Mouse (Mus musculus) thymus, adult 2 months (tissue): Measurements from ENCODE around the gene Flywch2. TPM values are rescaled to one million over a fixed set of nuclear protein-coding genes. Genes with fewer than 3 reads are reported as not detected.

ENCODE experiments used
- DNase-seq: peaks from one replicate; pipeline ENCODE4 v3.0.0; 2021
- H3K27ac ChIP-seq: fragments of 200-500 bp; 2 replicates; pipeline ENCODE4 v1.5.1; 2012; ENCODE audit warnings: low read length, control low read depth; ENCODE audit not compliant: control insufficient read depth, insufficient read depth
- H3K27me3 ChIP-seq: fragments of 200-500 bp; 2 replicates; pipeline ENCODE4 v1.6.1; 2012; ENCODE audit warnings: mild to moderate bottlenecking, low read length, moderate library complexity, mixed read lengths; ENCODE audit not compliant: control insufficient read depth, insufficient read depth
- H3K36me3 ChIP-seq: fragments of 200-500 bp; 2 replicates; pipeline ENCODE4 v1.6.1; 2012; ENCODE audit warnings: mild to moderate bottlenecking, low read length, moderate library complexity; ENCODE audit not compliant: control insufficient read depth, insufficient read depth
- H3K4me1 ChIP-seq: fragments of 200-500 bp; replicated peaks from 2 replicates; pipeline ENCODE4 v1.6.1; 2012; ENCODE audit warnings: low read length; ENCODE audit not compliant: control insufficient read depth, insufficient read depth
- H3K4me3 ChIP-seq: fragments of 200-500 bp; 2 replicates; pipeline ENCODE4 v1.5.1; 2012; ENCODE audit warnings: mild to moderate bottlenecking, low read length, control low read depth, moderate library complexity; ENCODE audit not compliant: control insufficient read depth, insufficient read depth
- CTCF ChIP-seq: fragments of 200-500 bp; IDR thresholded peaks from 2 replicates; pipeline ENCODE4 v1.5.1; 2012; ENCODE audit warnings: mild to moderate bottlenecking, control low read depth, low read length, moderate library complexity, borderline replicate concordance; ENCODE audit not compliant: control insufficient read depth, poor library complexity, insufficient read depth; ENCODE audit errors: extremely low read depth
- POLR2A ChIP-seq: fragments of 200-500 bp; IDR thresholded peaks from 2 replicates; pipeline ENCODE4 v1.6.1; 2012; ENCODE audit warnings: mild to moderate bottlenecking, low read length, control low read depth, moderate library complexity; ENCODE audit not compliant: control insufficient read depth, poor library complexity, insufficient read depth; ENCODE audit errors: extremely low read depth
- WGBS: fragments of 180-500 bp; shearing (Covaris S2); methylation state at CpG from one replicate; pipeline ENCODE4 v1.1.7; 2018; 5-methylcytosine and 5-hydroxymethylcytosine counted together
- polyA plus RNA-seq: library from polyadenylated mRNA; depleted of rRNA; stranded (reverse); fragments of >200 nt; gene quantifications from 2 replicates; pipeline ENCODE4 v1.2.3, GENCODE M21; 2012

The Flywch2 gene
- polyA plus RNA-seq, 1 experiment = 4.0 TPM

DNA sequence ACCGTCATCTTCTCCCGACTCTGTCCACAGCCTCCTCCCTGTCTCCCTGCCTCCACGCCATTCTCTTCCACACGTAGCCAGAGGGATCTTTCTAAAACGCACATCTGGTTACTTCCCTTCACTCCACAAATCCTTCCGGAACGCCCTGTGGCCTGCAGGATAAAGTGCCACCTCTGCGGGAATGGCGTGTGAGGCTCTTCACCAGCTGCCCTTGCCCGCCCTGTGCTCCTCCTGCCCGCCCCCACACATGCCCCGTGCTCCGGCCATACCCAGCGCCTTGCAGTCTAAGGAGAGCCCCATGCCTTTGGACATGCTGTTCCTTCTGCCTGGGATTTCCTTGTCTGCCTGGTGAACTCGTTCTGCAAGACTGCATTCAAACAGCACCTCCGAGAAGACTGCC lies 37.1 kb upstream of the Flywch2 start:
- no peaks in the 10 kb centered on the region; the same call in 1 of the 2 replicates for H3K4me1 ChIP-seq
- no peak for DNase-seq
- peaks cover 81% of the 10 kb centered on the region for H3K36me3 ChIP-seq
- no peak overlapping the region for H3K4me3 ChIP-seq
- TF ChIP-seq POLR2A (no peak), CTCF (no peak)
- H3K27ac ChIP-seq = no peak overlapping the region
- no peaks in the 10 kb centered on the region for H3K27me3 ChIP-seq
- 93% methylated on average over 16 of the region's 16 CpGs for WGBS

DNA sequence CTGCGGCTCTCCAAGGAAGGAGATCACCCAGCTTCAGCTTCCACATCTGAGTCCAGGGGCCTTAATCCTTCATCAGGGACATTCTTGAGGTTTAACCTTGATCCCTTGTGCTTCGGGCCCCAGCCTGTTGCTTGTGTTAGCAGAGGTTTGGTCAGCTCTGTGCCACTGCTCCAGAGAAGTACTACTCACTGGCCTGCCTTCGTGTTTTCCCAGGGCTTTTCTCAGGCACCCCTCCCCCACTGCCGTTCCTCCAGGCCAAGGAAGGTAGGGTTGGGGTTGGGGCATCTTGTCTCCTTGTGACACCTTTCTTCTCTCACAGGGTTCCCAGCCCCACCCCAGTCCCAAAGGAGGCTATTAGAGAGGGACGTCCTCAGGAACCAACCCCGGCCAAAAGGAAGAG lies 36.2 kb upstream of the Flywch2 start:
- no peak for DNase-seq
- no peak overlapping the region for H3K4me3 ChIP-seq
- no peaks in the 10 kb centered on the region for H3K4me1 ChIP-seq
- no peaks in the 10 kb centered on the region for H3K27me3 ChIP-seq
- TF ChIP-seq POLR2A (no peak), CTCF (no peak)
- 94% methylated on average over 6 of the region's 6 CpGs for WGBS
- H3K27ac ChIP-seq = no peak overlapping the region
- H3K36me3 ChIP-seq = peaks cover 90% of the 10 kb centered on the region

DNA sequence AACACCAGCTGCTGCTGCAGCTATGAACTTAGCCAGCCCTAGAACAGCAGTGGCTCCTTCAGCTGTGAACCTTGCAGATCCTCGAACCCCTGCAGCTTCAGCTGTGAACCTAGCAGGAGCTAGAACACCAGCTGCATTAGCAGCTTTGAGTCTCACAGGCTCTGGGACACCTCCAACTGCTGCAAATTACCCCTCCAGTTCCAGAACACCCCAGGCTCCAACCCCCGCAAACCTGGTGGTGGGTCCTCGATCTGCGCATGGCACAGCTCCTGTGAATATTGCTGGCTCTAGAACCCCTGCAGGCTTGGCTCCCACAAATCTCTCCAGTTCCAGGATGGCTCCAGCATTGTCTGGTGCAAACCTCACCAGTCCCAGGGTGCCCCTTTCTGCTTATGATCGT lies 34.9 kb upstream of the Flywch2 start:
- no peak for DNase-seq
- peaks cover 94% of the 10 kb centered on the region for H3K36me3 ChIP-seq
- H3K4me3 ChIP-seq = no peak overlapping the region
- H3K27me3 ChIP-seq = no peaks in the 10 kb centered on the region
- TF ChIP-seq POLR2A (no peak), CTCF (no peak)
- WGBS = 98% methylated on average over 5 of the region's 5 CpGs
- no peak overlapping the region for H3K27ac ChIP-seq
- H3K4me1 ChIP-seq = no peaks in the 10 kb centered on the region

GRCm38 (mm10) chr17:23819235-23819634 lies 33.4 kb upstream of the Flywch2 start:
- no peak for DNase-seq
- H3K27me3 ChIP-seq = no peaks in the 10 kb centered on the region
- H3K27ac ChIP-seq = no peak overlapping the region
- TF ChIP-seq POLR2A = no peak
- TF ChIP-seq CTCF = no peak
- WGBS = 98% methylated on average over 25 of the region's 25 CpGs
- no peaks in the 10 kb centered on the region for H3K4me1 ChIP-seq
- H3K36me3 ChIP-seq = peaks cover 95% of the 10 kb centered on the region
- H3K4me3 ChIP-seq = no peak overlapping the region

- Histone ChIP-seq H3K27ac (no peak overlapping the region), H3K27me3 (no peaks in the 10 kb centered on the region), H3K36me3 (peaks cover 95% of the 10 kb centered on the region), H3K4me1 (no peaks in the 10 kb centered on the region), H3K4me3 (no peak overlapping the region)
- WGBS = 98% methylated on average over 8 of the region's 8 CpGs
- TF ChIP-seq POLR2A = no peak
- TF ChIP-seq CTCF = no peak
- no peak for DNase-seq
These were observed 32.7 kb upstream of the Flywch2 start for GRCm38 (mm10) chr17:23818579-23818978.

DNA sequence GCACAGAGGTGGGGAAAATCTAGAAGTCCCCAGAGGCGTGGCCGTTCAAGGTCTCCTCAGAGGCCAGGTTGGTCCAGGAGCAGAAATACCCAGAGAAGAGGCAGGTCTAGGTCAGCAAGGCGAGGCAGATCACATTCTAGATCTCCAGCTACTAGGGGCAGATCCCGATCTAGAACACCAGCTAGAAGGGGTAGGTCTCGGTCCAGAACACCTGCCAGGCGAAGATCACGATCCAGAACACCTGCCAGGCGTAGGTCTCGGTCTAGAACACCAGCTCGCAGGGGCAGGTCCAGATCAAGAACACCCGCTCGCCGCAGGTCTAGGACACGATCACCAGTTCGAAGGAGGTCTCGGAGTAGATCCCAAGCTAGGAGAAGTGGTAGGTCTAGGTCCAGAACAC lies 29.8 kb upstream of the Flywch2 start:
- H3K4me3 ChIP-seq = no peak overlapping the region
- TF ChIP-seq POLR2A = no peak
- no peaks in the 10 kb centered on the region for H3K27me3 ChIP-seq
- H3K36me3 ChIP-seq = peaks cover 100% of the 10 kb centered on the region
- no peak overlapping the region for H3K27ac ChIP-seq
- H3K4me1 ChIP-seq = no peaks in the 10 kb centered on the region
- WGBS = over 99% methylated on average over 16 of the region's 16 CpGs
- no peak for DNase-seq

GRCm38 (mm10) chr17:23807918-23808317 lies 22.0 kb upstream of the Flywch2 start:
- WGBS = over 99% methylated on average over 3 of the region's 3 CpGs

More at GRCm38 (mm10) chr17:23807918-23808317, 22.0 kb upstream of the Flywch2 start:
- peaks cover 55% of the 10 kb centered on the region for H3K36me3 ChIP-seq
- TF ChIP-seq POLR2A (no peak), CTCF (no peak)
- no peak overlapping the region for H3K4me3 ChIP-seq
- no peaks in the 10 kb centered on the region for H3K27me3 ChIP-seq
- DNase-seq = no peak
- peaks cover 7% of the 10 kb centered on the region for H3K4me1 ChIP-seq
- no peak overlapping the region for H3K27ac ChIP-seq
